Mouse (Mus musculus): ENCODE data around the gene Maml2. TPM values are rescaled to one million over a fixed set of nuclear protein-coding genes. Genes with fewer than 3 reads are reported as not detected.

Gene Maml2
- polyA plus RNA-seq (2017; shearing (Covaris generic)) = 15.3 TPM

DNA sequence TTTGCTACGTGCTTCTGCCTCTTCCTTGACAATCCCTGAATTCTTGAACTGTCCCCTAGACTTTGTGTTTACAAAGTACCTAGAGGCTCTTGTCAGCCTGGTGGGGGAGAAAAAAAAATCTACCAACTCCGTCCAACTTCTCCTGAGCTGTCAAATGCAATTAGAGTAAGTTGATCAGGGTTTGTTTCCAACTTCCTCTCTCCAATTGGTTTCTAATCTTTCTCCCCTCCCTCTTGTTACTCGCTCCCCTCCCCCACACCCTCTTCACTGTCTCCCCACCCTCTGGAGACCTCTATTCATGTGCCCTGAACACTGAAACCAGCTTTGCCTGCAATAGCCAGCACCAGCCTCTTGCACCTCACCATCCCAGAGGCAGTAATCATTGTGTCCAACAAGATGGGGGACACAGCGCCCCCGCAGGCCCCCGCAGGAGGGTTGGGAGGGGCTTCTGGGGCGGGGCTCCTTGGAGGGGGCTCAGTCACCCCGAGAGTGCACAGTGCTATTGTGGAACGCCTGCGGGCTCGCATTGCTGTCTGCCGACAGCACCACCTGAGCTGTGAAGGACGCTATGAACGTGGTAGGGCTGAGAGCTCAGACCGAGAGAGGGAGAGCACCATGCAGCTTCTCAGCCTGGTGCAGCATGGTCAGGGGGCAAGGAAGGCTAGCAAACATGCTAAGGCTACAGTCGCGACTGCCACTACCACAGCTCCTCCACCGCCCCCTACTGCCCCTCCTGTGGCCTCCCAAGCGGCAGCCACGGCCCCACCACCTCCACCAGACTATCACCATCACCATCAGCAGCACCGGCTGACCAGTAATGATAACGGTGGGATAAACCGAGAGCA lies at the start of gene Maml2:
Gene Maml2, plus strand, starts transcription at position 290 of the 845 bp plus-strand sequence.

DNA sequence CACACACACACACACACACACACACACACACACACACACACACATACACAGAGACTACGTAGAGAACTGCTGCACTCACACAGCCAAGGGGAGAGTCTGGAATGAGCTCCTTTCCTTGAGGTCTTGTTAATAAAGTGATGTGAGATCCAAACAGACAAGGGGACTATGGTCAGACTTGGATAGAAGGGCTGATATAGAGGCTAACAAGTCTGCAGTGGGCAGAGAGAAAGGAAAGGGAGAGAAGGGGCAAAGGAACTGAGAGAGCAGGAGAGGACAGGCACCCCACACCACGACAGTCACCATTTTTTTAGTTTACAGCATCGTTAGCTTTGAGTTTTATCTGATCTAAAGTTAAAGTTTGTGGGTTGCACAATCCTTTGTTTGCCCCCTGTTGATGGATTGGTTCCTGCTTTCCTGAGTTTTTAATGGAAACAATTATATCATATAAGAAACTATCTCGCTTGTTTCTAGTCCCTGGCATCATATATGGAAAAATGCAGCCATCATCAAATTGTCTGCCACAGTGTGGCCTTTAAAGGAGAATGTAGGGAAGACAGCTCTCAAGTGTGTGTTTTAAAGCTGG lies 149.0 kb downstream of the Maml2 start, which contains the start of gene Gm17571:
Gene Gm17571, minus strand, starts transcription at position 51 of the 583 bp plus-strand sequence.

GRCm38 (mm10) chr9:13748404-13748797 lies 450.6 kb downstream of the Maml2 start, which contains the start of gene Mtmr2:
TSS of gene Mtmr2 (plus strand) at chr9:13748410.

Other genes with a start within 250 kb of the Maml2 start
- 4.9 TPM for gene Jrkl, start 52.1 kb upstream of the Maml2 start, polyA plus RNA-seq (2017; shearing (Covaris generic))
- gene Ccdc82, start 51.0 kb upstream of the Maml2 start, polyA plus RNA-seq (2017; shearing (Covaris generic)) = 49.4 TPM
- gene Gm17571, start 148.8 kb downstream of the Maml2 start, polyA plus RNA-seq (2017; shearing (Covaris generic)) = not detected

All from CD4-positive, CD25-positive, alpha-beta regulatory T cell, adult 9 weeks (primary cell).